Mouse (Mus musculus) forebrain, embryonic 14.5 days (tissue): ENCODE results near the gene Cdkl1. TPM values are rescaled to one million over a fixed set of nuclear protein-coding genes. Genes with fewer than 3 reads are reported as not detected.

ENCODE experiments used
- ATAC-seq: fragments of 200-750 bp; cut with Nextera tagmentation; 2 replicates; pipeline ENCODE4 v1.8.0; 2017; ENCODE audit warnings: mild to moderate bottlenecking, moderate library complexity
- DNase-seq: peaks from one replicate; pipeline ENCODE4 v3.0.0-alpha.2; 2015; ENCODE audit warnings: low spot score
- H3K27ac ChIP-seq: fragments of 300-500 bp; sonication (generic); 2 replicates; pipeline ENCODE4 v1.5.1; 2014; ENCODE audit warnings: low read depth, mild to moderate bottlenecking, control low read depth, low read length, moderate library complexity
- H3K27me3 ChIP-seq: fragments of 300-500 bp; sonication (generic); replicated peaks from 2 replicates; pipeline ENCODE4 v1.6.1; 2014; ENCODE audit warnings: low read length, control low read depth, mixed read lengths; ENCODE audit not compliant: control insufficient read depth, insufficient read depth
- H3K36me3 ChIP-seq: fragments of 300-500 bp; sonication (generic); 2 replicates; pipeline ENCODE4 v1.6.1; 2014; ENCODE audit warnings: low read length, control low read depth; ENCODE audit not compliant: control insufficient read depth, insufficient read depth
- H3K4me1 ChIP-seq: fragments of 300-500 bp; sonication (generic); 2 replicates; pipeline ENCODE4 v1.6.1; 2014; ENCODE audit warnings: antibody characterized with exemption, low read length, control low read depth; ENCODE audit not compliant: control insufficient read depth, insufficient read depth
- H3K4me2 ChIP-seq: fragments of 300-500 bp; sonication (generic); 2 replicates; pipeline ENCODE4 v1.6.1; 2014; ENCODE audit warnings: mild to moderate bottlenecking, control low read depth, low read length
- H3K4me3 ChIP-seq: fragments of 300-500 bp; sonication (generic); 2 replicates; pipeline ENCODE4 v1.5.1; 2014; ENCODE audit warnings: low read depth, low read length, control low read depth
- H3K9ac ChIP-seq: fragments of 300-500 bp; sonication (generic); 2 replicates; pipeline ENCODE4 v1.6.1; 2014; ENCODE audit warnings: mild to moderate bottlenecking, low read length, control low read depth, moderate library complexity
- H3K9me3 ChIP-seq: fragments of 300-500 bp; sonication (generic); replicated peaks from 2 replicates; pipeline ENCODE4 v1.6.1; 2016; ENCODE audit warnings: low read length, control low read depth, mixed read lengths; ENCODE audit not compliant: control insufficient read depth
- WGBS: fragments of 180-500 bp; shearing (Covaris S2); extraction: QIAGEN DNeasy Blood & Tissue Kit; methylation state at CpG from one replicate; pipeline ENCODE4 v1.1.7; 2014; 5-methylcytosine and 5-hydroxymethylcytosine counted together
- microRNA counts: library from miRNA; unstranded; fragments of <30 nt; microRNA quantifications from one replicate; lab custom pipeline; 2016
- microRNA-seq: library from miRNA; unstranded; fragments of <30 nt; microRNA quantifications from one replicate; pipeline ENCODE4, GENCODE M21; 2016
- polyA plus RNA-seq: library from polyadenylated mRNA; unstranded; fragments of >200 nt; fragmentation: Nextera tagmentation; extraction: Ambion mirVana; gene quantifications from 2 replicates; pipeline ENCODE4 v1.2.1, GENCODE M21; 2014

Cdkl1 gene
- polyA plus RNA-seq, 1 experiment from 2014 or later = 4.1 TPM

DNA sequence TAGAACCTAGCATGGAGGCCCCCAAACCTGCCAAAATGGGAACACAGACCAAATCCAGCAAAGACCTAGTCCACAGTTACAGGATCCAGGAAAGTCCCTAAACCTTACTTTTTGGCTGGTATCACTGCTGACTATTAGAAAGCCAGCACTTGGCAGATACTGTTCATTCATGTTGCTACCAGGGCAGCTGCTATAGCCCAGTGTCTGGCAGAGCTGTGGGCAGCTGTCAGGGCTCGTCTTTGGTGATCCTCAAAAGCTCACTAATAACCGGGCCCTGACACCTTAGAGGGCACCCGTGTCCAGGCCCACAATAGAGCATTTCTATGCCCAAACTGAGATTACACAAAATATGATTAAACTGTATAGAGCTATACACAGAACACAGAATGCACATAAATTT lies 68.2 kb downstream of the Cdkl1 start:
- Histone ChIP-seq H3K36me3 (0 out of 2 replicates have a peak, but pooled peaks cover 3% of the 10 kb centered on the region), H3K4me3 (no peak overlapping the region), H3K9me3 (0 out of 2 replicates have a peak, but pooled peaks cover 5% of the 10 kb centered on the region), H3K4me1 (no peaks in the 10 kb centered on the region), H3K9ac (no peak overlapping the region), H3K27me3 (no peaks in the 10 kb centered on the region), H3K27ac (no peak overlapping the region), H3K4me2 (no peak overlapping the region)
- no peak for ATAC-seq
- WGBS = 91% methylated on average over 3 of the region's 3 CpGs
- DNase-seq = no peak

DNA sequence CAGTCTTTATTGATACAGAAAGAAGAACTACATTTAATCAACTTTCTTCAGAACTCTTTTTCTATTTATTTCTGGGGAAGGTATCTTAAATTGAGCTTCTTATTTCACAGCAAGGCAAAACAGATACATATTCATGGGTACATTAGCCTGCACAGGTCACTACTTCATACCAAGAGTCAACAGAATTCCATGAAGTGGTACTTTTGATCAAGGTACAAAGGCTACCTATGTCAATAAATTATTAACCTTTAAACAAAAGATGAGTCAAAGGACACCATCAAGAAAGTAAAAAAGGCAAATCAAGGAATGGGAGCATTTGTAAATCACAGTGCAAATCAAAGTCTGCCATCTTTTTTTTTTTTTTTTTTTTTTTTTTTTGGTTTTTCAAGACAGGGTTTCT lies 77.4 kb downstream of the Cdkl1 start:
- Histone ChIP-seq H3K4me3 (no peak overlapping the region), H3K27me3 (no peaks in the 10 kb centered on the region), H3K4me2 (no peak overlapping the region), H3K9me3 (no peaks in the 10 kb centered on the region), H3K9ac (no peak overlapping the region), H3K27ac (no peak overlapping the region), H3K36me3 (0 out of 2 replicates have a peak, but pooled peaks cover 3% of the 10 kb centered on the region), H3K4me1 (no peaks in the 10 kb centered on the region)
- no peak for ATAC-seq
- DNase-seq = no peak

DNA sequence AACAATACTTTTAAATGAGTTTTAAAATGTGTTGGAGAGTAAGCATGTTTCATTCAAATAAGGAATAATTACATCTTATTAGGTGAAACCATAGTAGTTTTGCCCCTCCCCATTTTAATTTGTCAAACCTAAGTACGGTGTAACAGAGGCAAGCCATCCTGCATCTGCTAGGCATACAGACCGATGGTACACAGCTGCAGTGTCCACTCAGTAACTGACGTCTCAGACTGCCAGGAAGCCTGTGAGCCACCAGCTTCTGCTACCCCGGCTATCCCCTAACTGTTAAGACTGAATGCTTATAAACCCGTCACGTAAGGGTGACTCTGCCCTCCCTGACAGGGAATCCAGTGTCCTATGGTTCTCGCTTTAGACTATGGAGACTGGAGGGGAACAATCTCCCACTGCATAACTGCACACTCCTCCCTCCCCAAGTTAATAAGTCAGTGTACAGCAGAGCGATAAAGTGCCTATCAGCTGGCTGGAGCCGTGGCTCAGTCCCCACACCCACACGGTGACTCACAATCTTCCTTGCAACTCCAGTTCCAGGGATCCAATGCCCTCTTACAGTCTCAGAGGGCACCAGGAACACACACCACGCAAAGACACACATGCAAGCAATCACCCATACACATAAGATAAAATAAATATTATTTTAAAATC lies 86.1 kb downstream of the Cdkl1 start:
- H3K4me2 ChIP-seq = no peak overlapping the region
- no peaks in the 10 kb centered on the region for H3K27me3 ChIP-seq
- H3K9me3 ChIP-seq = no peaks in the 10 kb centered on the region
- no peaks in the 10 kb centered on the region for H3K4me1 ChIP-seq
- no peak for ATAC-seq
- no peak overlapping the region for H3K9ac ChIP-seq
- H3K36me3 ChIP-seq = peaks cover 6% of the 10 kb centered on the region; the same call in 1 of the 2 replicates
- 92% methylated on average over 11 of the region's 11 CpGs for WGBS
- no peak for DNase-seq
- no peak overlapping the region for H3K27ac ChIP-seq
- H3K4me3 ChIP-seq = no peak overlapping the region

GRCm38 (mm10) chr12:69698352-69698751 lies 92.7 kb downstream of the Cdkl1 start:
- H3K4me2 ChIP-seq = no peak overlapping the region
- 88% methylated on average over 6 of the region's 6 CpGs for WGBS
- no peak for ATAC-seq
- H3K36me3 ChIP-seq = 0 out of 2 replicates have a peak, but pooled peaks cover 5% of the 10 kb centered on the region
- H3K9ac ChIP-seq = no peak overlapping the region
- no peaks in the 10 kb centered on the region for H3K27me3 ChIP-seq
- no peaks in the 10 kb centered on the region for H3K4me1 ChIP-seq
- H3K4me3 ChIP-seq = no peak overlapping the region
- H3K9me3 ChIP-seq = no peaks in the 10 kb centered on the region
- DNase-seq = no peak
- no peak overlapping the region for H3K27ac ChIP-seq

MicroRNAs encoded within 50 kb of the gene (microRNA counts, 519-probe panel; counts per million panel counts)
- not detected for microRNA mmu-miR-681 (lab: Ali Mortazavi, UCI)

Small RNAs within 50 kb of the gene (microRNA-seq; reads per million reads assigned to microRNA genes)
- not detected for gene Mir681

Other genes starting within 250 kb of the Cdkl1 start
- gene Vcpkmt, start 208.2 kb downstream of the Cdkl1 start, polyA plus RNA-seq = 24.7 and 27.9 TPM in 2 replicates
- gene Sos2, start 109.4 kb downstream of the Cdkl1 start, polyA plus RNA-seq = 10.4 and 10.6 TPM in 2 replicates
- gene L2hgdh, start 66.4 kb downstream of the Cdkl1 start, polyA plus RNA-seq = 9.0 and 12.7 TPM in 2 replicates
- 27.7 and 28.4 TPM in 2 replicates for gene Atp5s, start 66.3 kb downstream of the Cdkl1 start, polyA plus RNA-seq
- 106 and 136 TPM in 2 replicates for gene Atl1, start 101.3 kb upstream of the Cdkl1 start, polyA plus RNA-seq
- gene Map4k5, start 101.9 kb upstream of the Cdkl1 start, polyA plus RNA-seq = 30.5 and 34.0 TPM in 2 replicates
- gene Sav1, start 195.7 kb upstream of the Cdkl1 start, polyA plus RNA-seq = 1.0 and 1.8 TPM in 2 replicates